Mouse (Mus musculus) midbrain, embryonic 10.5 days (tissue): ENCODE measurements around the gene Supt3. TPM values are rescaled to one million over a fixed set of nuclear protein-coding genes. Genes with fewer than 3 reads are reported as not detected.

Experiments used
- DNase-seq: peaks from one replicate; pipeline ENCODE4 v3.0.0-alpha.2; 2017; ENCODE audit warnings: low spot score
- H3K27ac ChIP-seq: fragments of 300-500 bp; sonication (generic); replicated peaks from 2 replicates; pipeline ENCODE4 v1.5.1; 2016; ENCODE audit warnings: mild to moderate bottlenecking
- H3K27me3 ChIP-seq: fragments of 300-500 bp; sonication (generic); 2 replicates; pipeline ENCODE4 v1.6.1; 2016; ENCODE audit warnings: low read depth, mild to moderate bottlenecking; ENCODE audit not compliant: poor library complexity, severe bottlenecking
- H3K36me3 ChIP-seq: fragments of 300-500 bp; sonication (generic); 2 replicates; pipeline ENCODE4 v1.6.1; 2016; ENCODE audit warnings: mild to moderate bottlenecking, moderate library complexity
- H3K4me1 ChIP-seq: fragments of 300-500 bp; sonication (generic); 2 replicates; pipeline ENCODE4 v1.6.1; 2016
- H3K4me3 ChIP-seq: fragments of 300-500 bp; sonication (generic); 2 replicates; pipeline ENCODE4 v1.5.1; 2016; ENCODE audit warnings: mild to moderate bottlenecking, moderate library complexity
- H3K9me3 ChIP-seq: fragments of 300-500 bp; sonication (generic); replicated peaks from 2 replicates; pipeline ENCODE4 v1.6.1; 2016; ENCODE audit warnings: mild to moderate bottlenecking
- WGBS: fragments of 180-500 bp; shearing (Covaris S2); methylation state at CpG from one replicate; pipeline ENCODE4 v1.1.7; 2016; 5-methylcytosine and 5-hydroxymethylcytosine counted together
- polyA plus RNA-seq: library from polyadenylated mRNA; unstranded; fragments of >200 nt; fragmentation: Nextera tagmentation; extraction: Ambion mirVana; gene quantifications from 2 replicates; pipeline ENCODE4 v1.2.1, GENCODE M21; 2016

Gene Supt3
- polyA plus RNA-seq, 1 experiment from 2014 or later: 23.4 TPM

DNA sequence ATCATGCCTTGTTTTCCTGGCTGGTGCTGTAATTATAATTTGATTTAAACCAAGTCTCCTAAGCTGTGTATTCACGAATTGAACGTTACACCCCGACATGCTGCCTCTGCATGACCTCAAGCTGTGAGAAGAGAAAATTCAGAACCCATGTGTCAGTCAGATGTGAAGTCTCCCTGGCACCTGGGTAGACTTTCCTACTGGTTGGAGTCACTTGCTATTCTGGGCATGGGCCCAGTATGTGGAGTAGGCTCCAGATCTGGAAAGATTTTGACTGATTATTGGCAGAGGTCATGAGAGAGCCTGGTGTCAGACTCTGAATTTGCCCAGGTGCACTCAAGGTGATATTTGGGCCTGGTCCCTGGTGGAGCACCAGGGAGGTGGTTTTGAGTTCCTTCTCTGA is 275.0 kb downstream of the Supt3 start:
- DNase-seq: no peak
- Histone ChIP-seq H3K27me3 (no peaks in the 10 kb centered on the region), H3K4me1 (peaks cover 5% of the 10 kb centered on the region; the same call in 1 of the 2 replicates), H3K36me3 (no peaks in the 10 kb centered on the region), H3K9me3 (no peaks in the 10 kb centered on the region), H3K4me3 (no peak overlapping the region), H3K27ac (no peak overlapping the region)
- 82% methylated on average over 3 of the region's 3 CpGs for WGBS

DNA sequence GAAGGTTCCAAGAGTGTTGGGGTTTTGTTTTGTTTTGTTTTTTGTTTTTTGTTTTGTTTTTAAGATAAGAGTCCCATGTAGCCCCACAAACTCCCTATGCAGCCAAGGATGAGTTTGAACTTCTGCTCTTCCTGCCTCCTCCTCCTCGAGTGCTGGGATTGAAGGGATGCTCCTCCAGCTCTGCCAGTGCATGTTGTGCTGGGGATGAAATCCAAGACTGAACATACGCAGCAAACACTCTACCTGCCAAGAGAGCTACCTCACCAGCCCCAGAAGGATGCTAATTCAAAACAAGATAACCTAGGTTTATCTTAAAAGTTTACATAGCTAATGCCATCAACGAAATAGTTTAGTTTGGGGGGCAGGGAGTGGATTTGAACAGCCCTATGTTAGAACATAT is 276.4 kb downstream of the Supt3 start:
- peaks cover 5% of the 10 kb centered on the region; the same call in 1 of the 2 replicates for H3K4me1 ChIP-seq
- no peaks in the 10 kb centered on the region for H3K36me3 ChIP-seq
- WGBS: 88% methylated on average over 3 of the region's 3 CpGs
- H3K27ac ChIP-seq: no peak overlapping the region
- no peaks in the 10 kb centered on the region for H3K9me3 ChIP-seq
- DNase-seq: no peak
- no peaks in the 10 kb centered on the region for H3K27me3 ChIP-seq
- no peak overlapping the region for H3K4me3 ChIP-seq

DNA sequence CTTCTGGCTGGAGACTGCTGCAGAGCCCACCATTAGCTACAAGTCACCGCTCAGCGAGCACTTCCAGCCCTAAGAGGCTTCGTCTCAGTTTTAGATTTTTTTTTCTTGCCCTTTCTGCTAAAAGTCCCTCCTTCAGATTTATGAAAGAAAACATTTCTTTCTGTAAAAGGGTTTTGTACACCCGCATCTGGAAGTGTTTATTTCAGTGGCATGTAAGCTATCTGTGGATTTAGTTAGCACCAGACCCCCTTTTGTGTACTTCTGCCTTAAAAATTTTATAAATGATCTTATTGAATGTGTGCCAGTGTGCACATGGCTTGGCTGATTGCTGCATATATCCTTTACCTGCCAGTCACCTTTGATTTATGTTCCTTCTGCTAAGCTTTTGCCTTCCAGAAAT is 277.6 kb downstream of the Supt3 start:
- no peak for DNase-seq
- Histone ChIP-seq H3K27ac (no peak overlapping the region), H3K27me3 (no peaks in the 10 kb centered on the region), H3K36me3 (no peaks in the 10 kb centered on the region), H3K9me3 (no peaks in the 10 kb centered on the region), H3K4me1 (peaks cover 5% of the 10 kb centered on the region; the same call in 1 of the 2 replicates), H3K4me3 (no peak overlapping the region)
- WGBS: 85% methylated on average over 4 of the region's 4 CpGs

DNA sequence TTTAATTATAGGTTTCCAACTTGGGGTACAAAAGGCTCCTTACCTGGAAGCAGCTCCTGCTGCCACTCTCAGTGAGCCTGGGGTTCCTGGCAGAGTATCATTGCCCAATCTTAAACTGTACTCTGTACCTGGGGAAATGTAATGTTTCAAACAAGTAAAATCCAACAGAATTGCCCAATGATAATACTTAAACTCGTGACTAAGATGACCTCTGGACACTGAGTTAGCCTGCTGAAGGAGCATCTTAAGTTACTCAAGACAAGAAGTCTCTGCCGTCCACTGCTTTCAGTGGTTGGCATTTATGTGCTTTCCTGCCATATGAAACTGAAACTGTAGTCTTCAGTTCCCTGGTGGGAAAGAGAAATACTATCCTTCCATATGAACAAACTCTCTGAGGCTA is 279.9 kb downstream of the Supt3 start:
- Histone ChIP-seq H3K4me1 (peaks cover 5% of the 10 kb centered on the region; the same call in 1 of the 2 replicates), H3K9me3 (no peaks in the 10 kb centered on the region), H3K4me3 (no peak overlapping the region), H3K36me3 (no peaks in the 10 kb centered on the region), H3K27ac (no peak overlapping the region), H3K27me3 (no peaks in the 10 kb centered on the region)
- no peak for DNase-seq
- 84% methylated on average over 2 of the region's 2 CpGs for WGBS

DNA sequence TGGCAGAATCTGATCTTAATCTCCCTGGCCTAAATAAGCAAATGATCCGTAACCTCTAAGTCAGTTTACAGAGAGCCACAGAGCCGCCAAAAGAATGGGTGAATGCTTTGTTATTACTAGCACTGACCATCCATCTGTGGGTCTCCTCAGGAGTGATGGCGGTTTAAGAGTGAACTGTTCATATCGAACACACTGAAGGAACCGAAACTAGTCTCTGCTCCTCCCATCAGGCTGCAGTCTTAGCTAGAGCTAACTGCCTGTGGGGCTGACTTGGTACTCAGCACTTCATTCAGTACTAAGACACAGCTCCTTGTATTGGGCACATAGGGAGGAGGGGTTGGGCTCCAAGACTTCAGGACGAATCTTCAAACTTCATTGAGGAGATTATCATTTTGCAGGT is 280.8 kb downstream of the Supt3 start:
- Histone ChIP-seq H3K4me3 (no peak overlapping the region), H3K36me3 (no peaks in the 10 kb centered on the region), H3K9me3 (no peaks in the 10 kb centered on the region), H3K4me1 (peaks cover 5% of the 10 kb centered on the region; the same call in 1 of the 2 replicates), H3K27me3 (no peaks in the 10 kb centered on the region), H3K27ac (no peak overlapping the region)
- no peak for DNase-seq
- 82% methylated on average over 6 of the region's 6 CpGs for WGBS

DNA sequence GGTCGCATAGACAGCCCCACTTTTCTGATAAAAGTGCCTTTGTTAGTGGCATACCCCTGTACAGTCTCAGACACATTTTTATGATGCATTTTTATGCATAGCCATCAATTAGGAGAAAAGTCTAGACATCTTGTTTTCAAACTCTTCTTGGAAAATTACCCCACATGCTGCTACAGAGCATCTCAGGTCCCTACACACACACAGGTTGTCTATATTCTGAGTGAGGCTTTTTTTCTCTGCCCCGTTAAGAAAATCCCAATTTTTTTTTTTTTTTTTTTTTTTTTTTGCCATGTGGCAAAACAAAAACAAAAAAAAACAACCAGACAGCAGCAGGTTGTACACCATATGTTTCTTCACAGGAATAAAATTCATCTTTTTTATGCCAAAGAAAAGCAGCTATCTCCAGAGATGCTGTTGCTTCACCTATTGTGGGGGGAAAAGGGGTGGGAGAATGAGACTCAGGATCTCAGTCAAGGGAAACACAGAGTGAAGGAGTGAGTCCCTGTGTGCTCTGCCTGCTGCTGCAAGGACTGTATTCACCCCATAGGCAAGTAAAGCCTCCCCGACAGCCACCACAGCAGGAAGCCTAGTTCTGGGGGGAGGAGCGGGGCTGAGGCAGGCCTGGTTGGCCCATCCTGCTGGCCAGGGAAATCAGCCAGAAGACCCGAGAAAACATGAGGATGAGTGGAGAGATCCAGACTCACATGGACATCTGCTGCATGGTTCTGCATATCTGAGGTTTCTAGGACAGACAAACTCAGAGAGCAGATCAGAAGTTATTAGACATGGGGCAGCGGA is 281.8 kb downstream of the Supt3 start:
- Histone ChIP-seq H3K4me3 (no peak overlapping the region), H3K27me3 (no peaks in the 10 kb centered on the region), H3K27ac (no peak overlapping the region), H3K9me3 (no peaks in the 10 kb centered on the region), H3K36me3 (no peaks in the 10 kb centered on the region), H3K4me1 (peaks cover 5% of the 10 kb centered on the region; the same call in 1 of the 2 replicates)
- DNase-seq: no peak
- WGBS: 54% methylated on average over 6 of the region's 6 CpGs

DNA sequence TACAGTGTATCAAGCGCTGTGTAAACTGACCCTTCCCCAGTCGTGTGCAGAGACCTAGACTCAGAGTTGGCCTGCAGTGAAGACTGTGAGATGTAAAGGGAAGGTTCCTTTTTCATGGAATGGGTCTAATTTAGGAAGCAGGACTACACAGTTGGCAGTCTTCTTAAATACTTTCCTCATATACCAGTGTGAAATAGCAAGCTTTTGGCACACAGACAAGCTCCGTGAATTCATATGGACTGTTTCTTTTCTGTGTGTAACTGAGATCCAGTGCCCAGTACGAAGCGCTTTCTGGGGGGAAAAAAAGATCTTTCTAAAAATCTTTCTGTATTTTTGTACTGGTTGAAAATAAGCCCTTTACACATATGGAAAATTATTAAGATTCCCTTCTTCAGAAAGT is 286.8 kb downstream of the Supt3 start:
- peaks cover 7% of the 10 kb centered on the region for H3K4me1 ChIP-seq
- H3K27me3 ChIP-seq: no peaks in the 10 kb centered on the region
- no peak overlapping the region for H3K27ac ChIP-seq
- 90% methylated on average over 5 of the region's 5 CpGs for WGBS
- no peak overlapping the region for H3K4me3 ChIP-seq
- no peaks in the 10 kb centered on the region for H3K36me3 ChIP-seq
- H3K9me3 ChIP-seq: no peaks in the 10 kb centered on the region
- DNase-seq: no peak

DNA sequence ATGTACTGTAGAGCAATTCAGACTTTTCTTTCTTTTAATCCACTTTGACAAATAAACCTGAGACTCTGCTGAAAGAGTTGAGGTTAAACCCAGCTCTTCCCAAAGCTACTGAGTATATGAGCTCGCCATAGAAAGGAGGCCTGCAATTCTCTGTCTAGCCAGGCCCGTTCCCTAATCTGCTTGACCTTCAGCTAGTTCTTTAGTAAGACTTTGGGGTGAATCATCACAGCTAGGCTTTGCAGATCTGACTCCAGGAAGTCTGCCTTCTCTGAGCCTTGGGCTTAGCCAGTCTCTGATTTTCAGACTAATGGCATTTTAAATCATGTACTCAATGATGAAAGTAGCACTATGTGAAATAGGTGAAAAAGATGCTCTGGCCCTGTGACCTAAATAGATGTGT is 288.5 kb downstream of the Supt3 start:
- DNase-seq: no peak
- Histone ChIP-seq H3K9me3 (no peaks in the 10 kb centered on the region), H3K4me3 (no peak overlapping the region), H3K4me1 (peaks cover 7% of the 10 kb centered on the region), H3K36me3 (no peaks in the 10 kb centered on the region), H3K27me3 (no peaks in the 10 kb centered on the region), H3K27ac (no peak overlapping the region; the same call in 1 of the 2 replicates)
- 85% methylated on average over 2 of the region's 2 CpGs for WGBS

DNA sequence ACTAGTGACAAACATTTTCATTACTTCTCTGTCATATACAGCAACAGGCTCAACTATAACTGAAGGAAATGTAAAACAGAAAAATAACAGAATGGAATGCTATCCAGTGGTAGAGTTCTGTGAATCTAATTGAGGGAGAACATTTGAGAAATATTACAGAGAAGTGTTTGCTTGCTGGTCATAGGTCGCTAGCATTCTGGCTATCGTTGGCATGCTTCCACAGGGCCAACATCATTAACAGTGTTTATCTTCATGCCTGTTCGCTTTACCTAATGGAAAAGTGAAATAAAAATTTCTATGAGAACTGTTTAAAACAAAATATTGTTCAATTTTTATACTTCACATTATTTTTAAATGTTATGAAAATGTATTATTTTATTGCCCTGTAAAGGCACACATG is 290.5 kb downstream of the Supt3 start:
- no peak for DNase-seq
- no peaks in the 10 kb centered on the region for H3K27me3 ChIP-seq
- no peak overlapping the region for H3K4me3 ChIP-seq
- H3K9me3 ChIP-seq: no peaks in the 10 kb centered on the region
- peaks cover 8% of the 10 kb centered on the region for H3K4me1 ChIP-seq
- H3K36me3 ChIP-seq: no peaks in the 10 kb centered on the region
- WGBS: 94% methylated on average over 3 of the region's 3 CpGs
- no peak overlapping the region for H3K27ac ChIP-seq

DNA sequence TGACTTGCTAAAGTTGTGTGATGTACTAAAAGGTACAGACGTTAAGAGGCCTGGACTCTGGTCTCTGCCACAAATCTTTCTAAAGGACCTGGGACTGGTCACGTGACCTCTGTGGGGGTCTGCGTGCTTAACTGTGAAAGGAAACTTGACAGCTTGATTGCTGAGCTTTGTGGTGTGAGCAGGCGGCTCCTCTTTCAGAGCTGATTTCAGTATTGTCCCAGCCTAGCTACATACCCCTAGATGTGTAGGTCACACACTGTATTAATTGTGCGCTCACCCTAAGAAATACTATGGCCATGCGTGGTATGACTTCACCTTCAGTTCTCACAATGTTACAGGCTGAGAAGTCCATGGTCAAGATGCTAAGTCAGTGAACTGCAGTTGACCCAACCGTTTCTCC is 291.4 kb downstream of the Supt3 start:
- WGBS: 63% methylated on average over 7 of the region's 7 CpGs
- Histone ChIP-seq H3K36me3 (no peaks in the 10 kb centered on the region), H3K9me3 (no peaks in the 10 kb centered on the region), H3K4me3 (no peak overlapping the region), H3K27ac (no peak overlapping the region), H3K27me3 (no peaks in the 10 kb centered on the region), H3K4me1 (peaks cover 9% of the 10 kb centered on the region)
- peak; percentile 25 for DNase-seq

DNA sequence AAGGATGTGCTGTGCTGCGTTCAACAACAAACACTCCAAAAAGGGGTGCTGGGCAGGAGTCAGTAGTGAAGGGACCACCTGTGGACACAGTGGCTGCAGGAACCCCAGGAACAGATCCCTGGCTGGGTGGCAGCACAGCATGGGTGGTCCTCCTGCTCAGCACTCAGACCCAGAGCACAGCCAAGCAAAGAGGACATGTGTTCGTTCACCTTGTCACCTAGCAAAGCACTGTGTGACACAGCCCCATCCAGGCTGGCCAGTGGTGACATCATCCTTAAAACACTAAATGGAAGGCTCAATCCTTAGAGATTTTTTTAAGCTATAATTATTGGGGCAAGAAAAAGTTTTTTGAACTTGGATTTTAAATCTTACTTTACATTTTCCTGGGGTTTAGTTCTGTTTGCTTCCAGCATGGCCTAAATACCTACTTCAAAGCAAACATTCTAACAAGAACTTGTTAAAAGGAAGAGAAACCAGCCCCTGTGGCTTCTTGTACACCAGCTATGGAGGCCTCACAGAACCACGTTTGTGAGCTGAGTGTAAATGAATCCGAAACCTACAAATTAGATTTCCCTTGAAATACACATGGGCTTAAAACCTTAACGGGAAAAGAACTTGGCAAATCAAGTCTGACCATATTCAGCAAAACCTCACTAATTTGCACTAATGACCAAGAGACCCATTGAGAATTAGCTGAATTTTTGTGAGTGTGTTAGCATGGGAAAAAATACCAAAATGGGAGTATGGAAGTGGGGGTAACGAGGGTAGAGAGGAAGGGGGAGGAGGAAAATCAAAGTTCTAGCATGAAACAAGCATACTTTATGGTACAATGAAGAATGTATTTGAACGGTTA is 295.8 kb downstream of the Supt3 start:
- H3K4me3 ChIP-seq: no peak overlapping the region
- DNase-seq: no peak
- no peaks in the 10 kb centered on the region for H3K9me3 ChIP-seq
- 77% methylated on average over 7 of the region's 7 CpGs for WGBS
- peaks cover 9% of the 10 kb centered on the region for H3K4me1 ChIP-seq
- H3K27ac ChIP-seq: no peak overlapping the region
- no peaks in the 10 kb centered on the region for H3K36me3 ChIP-seq
- H3K27me3 ChIP-seq: no peaks in the 10 kb centered on the region

DNA sequence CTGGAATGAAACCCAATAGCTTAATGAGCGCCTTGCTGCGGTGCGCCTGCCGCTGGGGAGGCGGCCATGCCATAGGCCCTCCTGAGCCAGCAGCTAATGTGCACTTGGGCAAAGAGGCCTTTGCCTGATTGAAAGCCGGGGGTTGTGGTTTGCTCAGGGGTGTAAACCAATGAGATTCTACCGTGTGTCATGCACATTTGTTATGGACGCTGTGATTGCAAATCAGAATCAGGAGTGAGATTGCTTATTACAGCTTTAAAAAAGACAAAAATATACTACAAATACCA is 296.3 kb downstream of the Supt3 start:
- Histone ChIP-seq H3K36me3 (no peaks in the 10 kb centered on the region), H3K27ac (no peak overlapping the region), H3K4me1 (peaks cover 6% of the 10 kb centered on the region), H3K9me3 (no peaks in the 10 kb centered on the region), H3K27me3 (no peaks in the 10 kb centered on the region), H3K4me3 (no peak overlapping the region)
- 96% methylated on average over 8 of the region's 8 CpGs for WGBS
- DNase-seq: no peak

DNA sequence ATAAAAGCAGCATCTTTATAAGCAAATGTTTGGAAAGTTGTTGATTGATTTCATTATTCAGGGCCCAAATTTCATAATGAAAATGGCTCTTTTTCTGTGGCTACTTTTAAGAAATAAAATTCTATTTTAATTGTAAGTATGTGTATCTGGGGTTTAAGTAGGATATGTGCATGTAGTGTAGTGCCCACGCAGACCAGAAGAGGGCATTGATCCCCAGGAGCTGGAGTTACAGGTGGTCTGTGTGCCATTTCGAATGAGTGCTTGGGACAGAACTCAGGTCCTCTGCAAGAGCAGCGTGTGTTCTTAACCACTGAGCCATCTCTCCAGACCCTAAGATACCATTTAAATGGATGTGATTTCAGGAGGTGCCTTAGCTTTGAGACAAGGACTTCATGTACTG is 296.8 kb downstream of the Supt3 start:
- Histone ChIP-seq H3K9me3 (no peaks in the 10 kb centered on the region), H3K36me3 (no peaks in the 10 kb centered on the region), H3K27me3 (no peaks in the 10 kb centered on the region), H3K4me1 (peaks cover 2% of the 10 kb centered on the region; the same call in 1 of the 2 replicates), H3K4me3 (no peak overlapping the region), H3K27ac (no peak overlapping the region)
- no peak for DNase-seq
- WGBS: 86% methylated on average over 3 of the region's 3 CpGs
